Mouse (Mus musculus): ENCODE data around the gene Olfr1396. TPM values are rescaled to one million over a fixed set of nuclear protein-coding genes. Genes with fewer than 3 reads are reported as not detected.
A peak's percentile ranks its signal among the peaks of the same experiment; 100 is the strongest.

Olfr1396 gene
- polyA plus RNA-seq, 1 experiment from 2014 or later, result not detected

GRCm38 (mm10) chr11:49111000-49111399 lies 3.7 kb downstream of the Olfr1396 start:
- Histone ChIP-seq H3K9me3 (replicated peaks; ENCODE audit: control insufficient read depth, low read length) (no peaks in the 10 kb centered on the region), H3K4me3 (ENCODE audit: low read depth, low read length) (no peak overlapping the region), H3K36me3 (ENCODE audit: control insufficient read depth, insufficient read depth, low read length) (no peaks in the 10 kb centered on the region), H3K27ac (ENCODE audit: low read depth, low read length) (no peak overlapping the region), H3K9ac (ENCODE audit: low read depth, low read length) (no peak overlapping the region), H3K27me3 (ENCODE audit: control insufficient read depth, insufficient read depth, low read length) (no peaks in the 10 kb centered on the region), H3K4me2 (no peak overlapping the region), H3K4me1 (ENCODE audit: control insufficient read depth, insufficient read depth, low read length) (no peaks in the 10 kb centered on the region)
- 50% methylated on average over 1 of the region's 1 CpGs for WGBS (ENCODE audit: insufficient replicate concordance)
- no peak for ATAC-seq (replicated peaks; ENCODE audit: insufficient number of reproducible peaks, low FRiP score, low TSS enrichment)

GRCm38 (mm10) chr11:49108833-49109232 lies 5.8 kb downstream of the Olfr1396 start:
- Histone ChIP-seq H3K4me3 (ENCODE audit: low read depth, low read length) (no peak overlapping the region), H3K4me1 (ENCODE audit: control insufficient read depth, insufficient read depth, low read length) (no peaks in the 10 kb centered on the region), H3K36me3 (ENCODE audit: control insufficient read depth, insufficient read depth, low read length) (no peaks in the 10 kb centered on the region), H3K27me3 (ENCODE audit: control insufficient read depth, insufficient read depth, low read length) (no peaks in the 10 kb centered on the region), H3K9ac (ENCODE audit: low read depth, low read length) (no peak overlapping the region), H3K4me2 (no peak overlapping the region), H3K27ac (ENCODE audit: low read depth, low read length) (no peak overlapping the region), H3K9me3 (replicated peaks; ENCODE audit: control insufficient read depth, low read length) (no peaks in the 10 kb centered on the region)
- no peak for ATAC-seq (replicated peaks; ENCODE audit: insufficient number of reproducible peaks, low FRiP score, low TSS enrichment)
- 43% methylated on average over 1 of the region's 1 CpGs for WGBS (ENCODE audit: insufficient replicate concordance)

GRCm38 (mm10) chr11:49107650-49108537 lies 6.8 kb downstream of the Olfr1396 start:
- no peak for ATAC-seq (replicated peaks; ENCODE audit: insufficient number of reproducible peaks, low FRiP score, low TSS enrichment)
- WGBS (ENCODE audit: insufficient replicate concordance), result 65% methylated on average over 10 of the region's 10 CpGs
- Histone ChIP-seq H3K27ac (ENCODE audit: low read depth, low read length) (no peak overlapping the region), H3K4me1 (ENCODE audit: control insufficient read depth, insufficient read depth, low read length) (0 out of 2 replicates have a peak, but pooled peaks cover 2% of the 10 kb centered on the region), H3K9me3 (replicated peaks; ENCODE audit: control insufficient read depth, low read length) (no peaks in the 10 kb centered on the region), H3K27me3 (ENCODE audit: control insufficient read depth, insufficient read depth, low read length) (no peaks in the 10 kb centered on the region), H3K36me3 (ENCODE audit: control insufficient read depth, insufficient read depth, low read length) (no peaks in the 10 kb centered on the region), H3K4me2 (no peak overlapping the region), H3K9ac (ENCODE audit: low read depth, low read length) (no peak overlapping the region), H3K4me3 (ENCODE audit: low read depth, low read length) (no peak overlapping the region)

- H3K4me1 ChIP-seq (ENCODE audit: control insufficient read depth, insufficient read depth, low read length), result 0 out of 2 replicates have a peak, but pooled peaks cover 2% of the 10 kb centered on the region
- no peak overlapping the region for H3K27ac ChIP-seq (ENCODE audit: low read depth, low read length)
- no peaks in the 10 kb centered on the region for H3K27me3 ChIP-seq (ENCODE audit: control insufficient read depth, insufficient read depth, low read length)
- no peaks in the 10 kb centered on the region for H3K36me3 ChIP-seq (ENCODE audit: control insufficient read depth, insufficient read depth, low read length)
- H3K4me2 ChIP-seq, result no peak overlapping the region
- no peak overlapping the region for H3K4me3 ChIP-seq (ENCODE audit: low read depth, low read length)
- WGBS (ENCODE audit: insufficient replicate concordance), result 50% methylated on average over 1 of the region's 1 CpGs
- H3K9ac ChIP-seq (ENCODE audit: low read depth, low read length), result no peak overlapping the region
- ATAC-seq (replicated peaks; ENCODE audit: insufficient number of reproducible peaks, low FRiP score, low TSS enrichment), result no peak
- H3K9me3 ChIP-seq (replicated peaks; ENCODE audit: control insufficient read depth, low read length), result no peaks in the 10 kb centered on the region
Measured at GRCm38 (mm10) chr11:49105752-49106151, 8.9 kb downstream of the Olfr1396 start.

- peak overlapping the region; percentile 27; the same call in 1 of the 2 replicates for H3K4me2 ChIP-seq
- H3K4me3 ChIP-seq (ENCODE audit: low read depth, low read length), result no peak overlapping the region
- no peak for ATAC-seq (replicated peaks; ENCODE audit: insufficient number of reproducible peaks, low FRiP score, low TSS enrichment)
- H3K4me1 ChIP-seq (ENCODE audit: control insufficient read depth, insufficient read depth, low read length), result 0 out of 2 replicates have a peak, but pooled peaks cover 2% of the 10 kb centered on the region
- no peaks in the 10 kb centered on the region for H3K9me3 ChIP-seq (replicated peaks; ENCODE audit: control insufficient read depth, low read length)
- H3K36me3 ChIP-seq (ENCODE audit: control insufficient read depth, insufficient read depth, low read length), result no peaks in the 10 kb centered on the region
- H3K9ac ChIP-seq (ENCODE audit: low read depth, low read length), result no peak overlapping the region
- 17% methylated on average over 8 of the region's 8 CpGs for WGBS (ENCODE audit: insufficient replicate concordance)
- H3K27ac ChIP-seq (ENCODE audit: low read depth, low read length), result no peak overlapping the region
- no peaks in the 10 kb centered on the region for H3K27me3 ChIP-seq (ENCODE audit: control insufficient read depth, insufficient read depth, low read length)
Measured at GRCm38 (mm10) chr11:49103047-49103693, 11.5 kb downstream of the Olfr1396 start.

- H3K36me3 ChIP-seq (ENCODE audit: control insufficient read depth, insufficient read depth, low read length), result no peaks in the 10 kb centered on the region
- no peak overlapping the region for H3K9ac ChIP-seq (ENCODE audit: low read depth, low read length)
- H3K4me2 ChIP-seq, result no peak overlapping the region
- no peak overlapping the region for H3K27ac ChIP-seq (ENCODE audit: low read depth, low read length)
- ATAC-seq (replicated peaks; ENCODE audit: insufficient number of reproducible peaks, low FRiP score, low TSS enrichment), result no peak
- H3K4me3 ChIP-seq (ENCODE audit: low read depth, low read length), result no peak overlapping the region
- H3K4me1 ChIP-seq (ENCODE audit: control insufficient read depth, insufficient read depth, low read length), result 0 out of 2 replicates have a peak, but pooled peaks cover 2% of the 10 kb centered on the region
- 29% methylated on average over 5 of the region's 5 CpGs for WGBS (ENCODE audit: insufficient replicate concordance)
- H3K9me3 ChIP-seq (replicated peaks; ENCODE audit: control insufficient read depth, low read length), result no peaks in the 10 kb centered on the region
- H3K27me3 ChIP-seq (ENCODE audit: control insufficient read depth, insufficient read depth, low read length), result no peaks in the 10 kb centered on the region
Measured at GRCm38 (mm10) chr11:49101500-49101899, 13.2 kb downstream of the Olfr1396 start.

- Histone ChIP-seq H3K36me3 (ENCODE audit: control insufficient read depth, insufficient read depth, low read length) (no peaks in the 10 kb centered on the region), H3K4me1 (ENCODE audit: control insufficient read depth, insufficient read depth, low read length) (0 out of 2 replicates have a peak, but pooled peaks cover 2% of the 10 kb centered on the region), H3K4me3 (ENCODE audit: low read depth, low read length) (no peak overlapping the region), H3K4me2 (no peak overlapping the region), H3K27me3 (ENCODE audit: control insufficient read depth, insufficient read depth, low read length) (no peaks in the 10 kb centered on the region), H3K27ac (ENCODE audit: low read depth, low read length) (no peak overlapping the region), H3K9ac (ENCODE audit: low read depth, low read length) (no peak overlapping the region), H3K9me3 (replicated peaks; ENCODE audit: control insufficient read depth, low read length) (no peaks in the 10 kb centered on the region)
- no peak for ATAC-seq (replicated peaks; ENCODE audit: insufficient number of reproducible peaks, low FRiP score, low TSS enrichment)
- 76% methylated on average over 3 of the region's 3 CpGs for WGBS (ENCODE audit: insufficient replicate concordance)
Measured at GRCm38 (mm10) chr11:49100409-49100808, 14.3 kb downstream of the Olfr1396 start.

- Histone ChIP-seq H3K4me2 (no peak overlapping the region), H3K9ac (ENCODE audit: low read depth, low read length) (no peak overlapping the region), H3K27me3 (ENCODE audit: control insufficient read depth, insufficient read depth, low read length) (no peaks in the 10 kb centered on the region), H3K27ac (ENCODE audit: low read depth, low read length) (no peak overlapping the region), H3K4me1 (ENCODE audit: control insufficient read depth, insufficient read depth, low read length) (no peaks in the 10 kb centered on the region), H3K9me3 (replicated peaks; ENCODE audit: control insufficient read depth, low read length) (no peaks in the 10 kb centered on the region), H3K36me3 (ENCODE audit: control insufficient read depth, insufficient read depth, low read length) (no peaks in the 10 kb centered on the region), H3K4me3 (ENCODE audit: low read depth, low read length) (no peak overlapping the region)
- 89% methylated on average over 4 of the region's 4 CpGs for WGBS (ENCODE audit: insufficient replicate concordance)
- ATAC-seq (replicated peaks; ENCODE audit: insufficient number of reproducible peaks, low FRiP score, low TSS enrichment), result no peak
Measured at GRCm38 (mm10) chr11:49095367-49095766, 19.3 kb downstream of the Olfr1396 start.

Data from heart, embryonic 11.5 days (tissue).